Mouse (Mus musculus) lung, embryonic 16.5 days (tissue): ENCODE measurements around the gene St8sia1. TPM values are rescaled to one million over a fixed set of nuclear protein-coding genes. Genes with fewer than 3 reads are reported as not detected.

Source experiments
- ATAC-seq: fragments of 200-750 bp; cut with Nextera tagmentation; 2 replicates; pipeline ENCODE4 v1.8.0; 2017; ENCODE audit warnings: low read depth, mild to moderate bottlenecking, moderate library complexity
- H3K27ac ChIP-seq: fragments of 300-500 bp; sonication (generic); 2 replicates; pipeline ENCODE4 v1.5.1; 2014; ENCODE audit warnings: mild to moderate bottlenecking, control low read depth, low read length
- H3K27me3 ChIP-seq: fragments of 300-500 bp; sonication (generic); 2 replicates; pipeline ENCODE4 v1.6.1; 2014; ENCODE audit warnings: low read depth, low read length, mixed read lengths; ENCODE audit not compliant: control insufficient read depth, insufficient read depth
- H3K36me3 ChIP-seq: fragments of 300-500 bp; sonication (generic); 2 replicates; pipeline ENCODE4 v1.6.1; 2014; ENCODE audit warnings: low read length; ENCODE audit not compliant: control insufficient read depth, insufficient read depth
- H3K4me1 ChIP-seq: fragments of 300-500 bp; sonication (generic); replicated peaks from 2 replicates; pipeline ENCODE4 v1.6.1; 2014; ENCODE audit warnings: low read length, mixed read lengths; ENCODE audit not compliant: control insufficient read depth, insufficient read depth
- H3K4me2 ChIP-seq: fragments of 300-500 bp; sonication (generic); 2 replicates; pipeline ENCODE4 v1.6.1; 2014; ENCODE audit warnings: low read depth, low read length, control low read depth
- H3K4me3 ChIP-seq: fragments of 300-500 bp; sonication (generic); 2 replicates; pipeline ENCODE4 v1.5.1; 2014; ENCODE audit warnings: mild to moderate bottlenecking, low read length, control low read depth
- H3K9ac ChIP-seq: fragments of 300-500 bp; sonication (generic); 2 replicates; pipeline ENCODE4 v1.6.1; 2014; ENCODE audit warnings: low read length, control low read depth
- H3K9me3 ChIP-seq: fragments of 300-500 bp; sonication (generic); 2 replicates; pipeline ENCODE4 v1.6.1; 2016; ENCODE audit warnings: low read length; ENCODE audit not compliant: control insufficient read depth
- WGBS: fragments of 180-500 bp; shearing (Covaris S2); extraction: QIAGEN DNeasy Blood & Tissue Kit; methylation state at CpG from one replicate; pipeline ENCODE4 v1.1.7; 2014; 5-methylcytosine and 5-hydroxymethylcytosine counted together
- polyA plus RNA-seq: library from polyadenylated mRNA; unstranded; fragments of >200 nt; fragmentation: Nextera tagmentation; extraction: Ambion mirVana; gene quantifications from 2 replicates; pipeline ENCODE4 v1.2.1, GENCODE M21; 2015

The St8sia1 gene
- polyA plus RNA-seq, 1 experiment from 2014 or later, result 0.30 TPM

- WGBS, result 82% methylated on average over 3 of the region's 3 CpGs
- Histone ChIP-seq H3K4me3 (no peak overlapping the region), H3K4me1 (no peaks in the 10 kb centered on the region), H3K36me3 (no peaks in the 10 kb centered on the region), H3K27me3 (no peaks in the 10 kb centered on the region), H3K9me3 (no peaks in the 10 kb centered on the region), H3K27ac (no peak overlapping the region), H3K9ac (no peak overlapping the region), H3K4me2 (no peak overlapping the region)
- ATAC-seq, result no peak
These were observed 55.8 kb downstream of the St8sia1 start for GRCm38 (mm10) chr6:142908412-142908811.

- Histone ChIP-seq H3K4me3 (no peak overlapping the region), H3K4me1 (no peaks in the 10 kb centered on the region), H3K4me2 (no peak overlapping the region), H3K36me3 (no peaks in the 10 kb centered on the region), H3K9me3 (no peaks in the 10 kb centered on the region), H3K27me3 (no peaks in the 10 kb centered on the region), H3K27ac (no peak overlapping the region), H3K9ac (no peak overlapping the region)
- no peak for ATAC-seq
- 81% methylated on average over 3 of the region's 3 CpGs for WGBS
These were observed 68.9 kb downstream of the St8sia1 start for GRCm38 (mm10) chr6:142895371-142895770.

GRCm38 (mm10) chr6:142893716-142894115 is 70.5 kb downstream of the St8sia1 start:
- no peak overlapping the region for H3K27ac ChIP-seq
- ATAC-seq, result no peak

GRCm38 (mm10) chr6:142890321-142890720 is 73.9 kb downstream of the St8sia1 start:
- no peak for ATAC-seq
- Histone ChIP-seq H3K27me3 (no peaks in the 10 kb centered on the region), H3K27ac (no peak overlapping the region), H3K4me2 (no peak overlapping the region), H3K9ac (no peak overlapping the region), H3K9me3 (no peaks in the 10 kb centered on the region), H3K36me3 (no peaks in the 10 kb centered on the region), H3K4me3 (no peak overlapping the region), H3K4me1 (no peaks in the 10 kb centered on the region)
- 79% methylated on average over 6 of the region's 6 CpGs for WGBS

More at GRCm38 (mm10) chr6:142893716-142894115, 70.5 kb downstream of the St8sia1 start:
- H3K27me3 ChIP-seq, result no peaks in the 10 kb centered on the region
- H3K4me1 ChIP-seq, result no peaks in the 10 kb centered on the region
- H3K4me3 ChIP-seq, result no peak overlapping the region
- H3K9ac ChIP-seq, result no peak overlapping the region
- H3K4me2 ChIP-seq, result no peak overlapping the region
- WGBS, result 76% methylated on average over 4 of the region's 4 CpGs
- H3K9me3 ChIP-seq, result no peaks in the 10 kb centered on the region
- H3K36me3 ChIP-seq, result no peaks in the 10 kb centered on the region

GRCm38 (mm10) chr6:142888970-142889740 is 75.1 kb downstream of the St8sia1 start:
- Histone ChIP-seq H3K36me3 (no peaks in the 10 kb centered on the region), H3K9ac (no peak overlapping the region), H3K4me1 (no peaks in the 10 kb centered on the region), H3K27me3 (no peaks in the 10 kb centered on the region), H3K9me3 (no peaks in the 10 kb centered on the region), H3K4me2 (no peak overlapping the region), H3K27ac (no peak overlapping the region), H3K4me3 (no peak overlapping the region)
- no peak for ATAC-seq
- WGBS, result 91% methylated on average over 9 of the region's 9 CpGs

- no peaks in the 10 kb centered on the region for H3K4me1 ChIP-seq
- H3K9ac ChIP-seq, result no peak overlapping the region
- H3K4me2 ChIP-seq, result no peak overlapping the region
- H3K9me3 ChIP-seq, result no peaks in the 10 kb centered on the region
- no peak overlapping the region for H3K27ac ChIP-seq
- no peaks in the 10 kb centered on the region for H3K27me3 ChIP-seq
- ATAC-seq, result no peak
- no peaks in the 10 kb centered on the region for H3K36me3 ChIP-seq
- 77% methylated on average over 6 of the region's 6 CpGs for WGBS
- no peak overlapping the region for H3K4me3 ChIP-seq
These were observed 75.9 kb downstream of the St8sia1 start for GRCm38 (mm10) chr6:142888346-142888745.

- H3K4me3 ChIP-seq, result no peak overlapping the region
- no peak overlapping the region for H3K27ac ChIP-seq
- no peak overlapping the region for H3K4me2 ChIP-seq
- H3K27me3 ChIP-seq, result no peaks in the 10 kb centered on the region
- no peaks in the 10 kb centered on the region for H3K36me3 ChIP-seq
- H3K9ac ChIP-seq, result no peak overlapping the region
- WGBS, result 63% methylated on average over 1 of the region's 1 CpGs
- 0 out of 2 replicates have a peak, but pooled peaks have one; percentile 12 for ATAC-seq
- no peaks in the 10 kb centered on the region for H3K4me1 ChIP-seq
- no peaks in the 10 kb centered on the region for H3K9me3 ChIP-seq
These were observed 76.9 kb downstream of the St8sia1 start for GRCm38 (mm10) chr6:142887375-142887774.

GRCm38 (mm10) chr6:142885364-142886154 is 78.7 kb downstream of the St8sia1 start:
- Histone ChIP-seq H3K27ac (no peak overlapping the region), H3K36me3 (no peaks in the 10 kb centered on the region), H3K4me2 (no peak overlapping the region), H3K27me3 (no peaks in the 10 kb centered on the region), H3K9ac (no peak overlapping the region), H3K4me1 (no peaks in the 10 kb centered on the region), H3K9me3 (no peaks in the 10 kb centered on the region), H3K4me3 (no peak overlapping the region)
- ATAC-seq, result no peak
- WGBS, result 80% methylated on average over 11 of the region's 11 CpGs

GRCm38 (mm10) chr6:142884128-142884527 is 80.1 kb downstream of the St8sia1 start:
- no peak overlapping the region for H3K4me2 ChIP-seq
- no peak overlapping the region for H3K9ac ChIP-seq
- H3K4me3 ChIP-seq, result no peak overlapping the region
- H3K27ac ChIP-seq, result no peak overlapping the region
- no peaks in the 10 kb centered on the region for H3K9me3 ChIP-seq
- H3K27me3 ChIP-seq, result no peaks in the 10 kb centered on the region
- H3K4me1 ChIP-seq, result peaks cover 6% of the 10 kb centered on the region
- 53% methylated on average over 9 of the region's 9 CpGs for WGBS
- no peak for ATAC-seq
- H3K36me3 ChIP-seq, result no peaks in the 10 kb centered on the region
